Mouse (Mus musculus) limb, embryonic 15.5 days (tissue): ENCODE data around the gene Nlrp5. TPM values are rescaled to one million over a fixed set of nuclear protein-coding genes. Genes with fewer than 3 reads are reported as not detected.
"Not testable (repeated sequence)": the region's sequence is repeated elsewhere in the genome, so short reads cannot be mapped to it uniquely, and the experiment has no call there.

Experiments
- ATAC-seq: fragments of 200-750 bp; cut with Nextera tagmentation; 2 replicates; pipeline ENCODE4 v1.8.0; 2017; ENCODE audit warnings: low read depth, moderate TSS enrichment; ENCODE audit not compliant: insufficient number of reproducible peaks, low FRiP score, low TSS enrichment
- H3K27ac ChIP-seq: fragments of 300-500 bp; sonication (generic); 2 replicates; pipeline ENCODE4 v1.5.1; 2015; ENCODE audit warnings: moderate library complexity, mild to moderate bottlenecking, inconsistent platforms
- H3K27me3 ChIP-seq: fragments of 300-500 bp; sonication (generic); 2 replicates; pipeline ENCODE4 v1.6.1; 2015; ENCODE audit warnings: inconsistent platforms
- H3K36me3 ChIP-seq: fragments of 300-500 bp; sonication (generic); 2 replicates; pipeline ENCODE4 v1.6.1; 2015; ENCODE audit warnings: inconsistent platforms
- H3K4me1 ChIP-seq: fragments of 300-500 bp; sonication (generic); 2 replicates; pipeline ENCODE4 v1.6.1; 2015; ENCODE audit warnings: inconsistent platforms
- H3K4me2 ChIP-seq: fragments of 300-500 bp; sonication (generic); 2 replicates; pipeline ENCODE4 v1.6.1; 2015; ENCODE audit warnings: mild to moderate bottlenecking, inconsistent platforms
- H3K4me3 ChIP-seq: fragments of 300-500 bp; sonication (generic); 2 replicates; pipeline ENCODE4 v1.5.1; 2015; ENCODE audit warnings: mild to moderate bottlenecking, inconsistent platforms
- H3K9ac ChIP-seq: fragments of 300-500 bp; sonication (generic); 2 replicates; pipeline ENCODE4 v1.6.1; 2015; ENCODE audit warnings: inconsistent platforms
- H3K9me3 ChIP-seq: fragments of 300-500 bp; sonication (generic); 2 replicates; pipeline ENCODE4 v1.6.1; 2016; ENCODE audit warnings: inconsistent platforms
- WGBS: fragments of 180-500 bp; shearing (Covaris S2); methylation state at CpG from one replicate; pipeline ENCODE4 v1.1.7; 2015; 5-methylcytosine and 5-hydroxymethylcytosine counted together
- microRNA-seq: library from miRNA; unstranded; fragments of <30 nt; microRNA quantifications from one replicate; pipeline ENCODE4, GENCODE M21; 2016
- polyA plus RNA-seq: library from polyadenylated mRNA; unstranded; fragments of >200 nt; fragmentation: Nextera tagmentation; extraction: Ambion mirVana; gene quantifications from 2 replicates; pipeline ENCODE4 v1.2.1, GENCODE M21; 2015

Nlrp5 gene
- polyA plus RNA-seq: 0.08 and 0.09 TPM in 2 replicates

DNA sequence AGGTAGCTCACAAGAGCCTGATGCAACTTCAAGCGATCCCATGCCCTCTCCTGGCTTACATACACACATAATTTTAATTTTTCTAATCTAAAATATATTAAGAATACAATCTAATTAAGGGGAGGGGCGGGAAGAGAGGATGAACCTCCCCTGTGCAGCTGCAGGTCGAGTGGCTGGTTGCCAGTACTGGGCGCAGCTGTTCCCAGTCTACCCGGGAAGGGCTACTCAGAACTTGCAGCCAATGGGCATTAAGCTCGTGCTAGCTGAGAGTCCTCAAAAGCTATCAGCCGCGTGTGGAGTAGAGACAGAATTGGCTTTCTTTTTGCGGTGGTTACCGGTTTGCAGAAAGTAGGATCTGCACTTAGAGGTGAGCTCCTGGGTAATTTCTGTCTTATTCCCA, at the start of gene Nlrp5:
Gene Nlrp5, plus strand, starts transcription at position 301 of the 400 bp plus-strand sequence.
- no peak within 1 kb of the TSS for H3K4me2 ChIP-seq
- H3K4me3 ChIP-seq: no peak within 1 kb of the TSS
- H3K36me3 ChIP-seq: no peaks in the 10 kb centered on the region
- no peak within 1 kb of the TSS for H3K27ac ChIP-seq
- 75% methylated on average over 10 of the region's 10 CpGs for whole genome bisulfite sequencing
- H3K9ac ChIP-seq: no peak within 1 kb of the TSS
- H3K9me3 ChIP-seq: peaks cover 11% of the 10 kb centered on the region
- H3K27me3 ChIP-seq: no peaks in the 10 kb centered on the region
- no peaks in the 10 kb centered on the region for H3K4me1 ChIP-seq
- no peak for ATAC-seq

DNA sequence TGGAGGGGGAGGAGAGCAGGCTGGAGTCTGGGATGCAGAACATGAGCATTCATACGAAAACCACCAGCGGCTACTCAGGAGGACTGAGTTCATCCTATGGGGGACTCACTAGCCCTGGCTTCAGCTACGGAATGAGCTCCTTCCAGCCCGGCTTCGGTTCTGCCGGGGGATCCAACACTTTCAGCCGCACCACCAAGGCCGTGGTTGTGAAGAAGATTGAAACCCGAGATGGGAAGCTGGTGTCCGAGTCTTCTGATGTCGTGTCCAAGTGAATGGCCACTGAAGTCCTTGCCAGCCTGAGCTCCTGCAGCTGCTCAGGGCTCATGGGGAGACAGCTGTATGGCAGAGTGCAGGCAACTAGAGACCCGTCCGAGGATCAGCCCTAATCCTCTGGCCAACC, 27.4 kb upstream of the Nlrp5 start:
- not testable (repeated sequence) for H3K9me3 ChIP-seq, H3K27me3 ChIP-seq, H3K4me1 ChIP-seq, H3K36me3 ChIP-seq, H3K4me3 ChIP-seq, H3K27ac ChIP-seq, ATAC-seq, H3K4me2 ChIP-seq, H3K9ac ChIP-seq
- WGBS: 92% methylated on average over 13 of the region's 13 CpGs

DNA sequence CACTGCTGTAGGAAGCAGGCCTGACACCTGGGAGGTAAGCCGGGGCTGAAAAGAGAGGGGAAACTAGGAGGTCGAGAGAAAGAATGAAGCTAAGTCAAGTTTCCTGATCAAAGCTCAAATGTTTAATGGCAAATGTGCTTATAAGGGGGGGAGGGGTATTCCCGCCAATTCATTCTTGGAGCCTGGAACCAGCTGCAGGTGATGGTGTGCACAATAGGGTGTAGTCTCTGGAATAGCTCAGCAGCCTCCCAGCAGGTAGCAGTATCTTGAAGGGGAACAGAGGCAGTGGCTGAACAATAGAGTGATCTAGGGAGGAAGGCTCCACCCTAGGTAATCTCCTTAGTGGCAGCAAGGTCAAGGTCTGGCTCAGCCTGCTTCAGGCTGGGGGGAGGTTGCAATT, 84.5 kb downstream of the Nlrp5 start:
- 76% methylated on average over 3 of the region's 3 CpGs for WGBS
- H3K27ac ChIP-seq, H3K4me2 ChIP-seq, H3K4me1 ChIP-seq, ATAC-seq, H3K9ac ChIP-seq, H3K4me3 ChIP-seq, H3K27me3 ChIP-seq, H3K36me3 ChIP-seq: not testable (repeated sequence)
- H3K9me3 ChIP-seq: peaks cover 11% of the 10 kb centered on the region; the same call in 1 of the 2 replicates

DNA sequence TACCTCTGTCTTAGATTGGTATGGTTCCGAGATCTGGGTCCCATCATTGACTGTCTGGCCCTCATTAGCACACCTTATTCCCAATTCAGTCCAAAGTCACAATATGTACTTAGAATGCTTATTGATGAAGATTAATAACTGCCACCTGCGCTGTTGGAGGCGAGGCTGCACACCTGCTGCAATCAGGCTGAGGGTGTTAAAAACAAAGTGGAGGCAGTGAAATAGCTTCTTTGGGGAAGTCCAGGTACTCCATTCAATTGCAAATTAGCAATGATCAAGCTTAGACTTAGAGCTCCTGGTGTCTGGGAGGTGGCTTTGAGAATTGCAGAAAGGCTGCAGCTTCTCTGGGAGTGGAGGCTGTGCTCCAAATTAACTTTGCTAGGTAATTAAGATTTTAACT, 85.1 kb downstream of the Nlrp5 start:
- H3K4me3 ChIP-seq, H3K36me3 ChIP-seq, H3K4me2 ChIP-seq, H3K4me1 ChIP-seq, H3K9ac ChIP-seq, H3K27ac ChIP-seq, H3K27me3 ChIP-seq, ATAC-seq: not testable (repeated sequence)
- H3K9me3 ChIP-seq: peaks cover 10% of the 10 kb centered on the region; the same call in 1 of the 2 replicates
- WGBS: 69% methylated on average over 3 of the region's 3 CpGs

DNA sequence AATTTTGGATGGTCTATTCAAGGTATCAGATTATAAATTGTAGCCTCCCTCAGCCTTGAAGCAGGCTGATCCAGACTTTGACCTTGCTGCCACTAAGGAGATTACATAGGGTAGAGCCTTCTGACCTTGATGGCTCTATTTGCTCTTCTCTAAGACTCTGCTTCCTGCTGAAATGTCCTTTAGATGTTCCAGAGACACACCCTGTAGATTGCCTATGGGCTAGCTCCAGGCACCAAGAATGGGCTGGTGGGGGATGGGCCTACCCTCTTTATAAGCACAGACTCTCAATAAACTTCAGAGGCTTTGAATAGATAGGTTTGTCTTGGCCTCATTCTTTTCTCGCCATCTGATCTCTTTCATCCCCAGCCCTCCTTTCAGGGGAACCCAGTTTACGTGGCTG, 87.2 kb downstream of the Nlrp5 start:
- not testable (repeated sequence) for H3K4me3 ChIP-seq, H3K27me3 ChIP-seq, H3K9me3 ChIP-seq, H3K4me2 ChIP-seq, ATAC-seq, H3K9ac ChIP-seq, H3K4me1 ChIP-seq, H3K27ac ChIP-seq, H3K36me3 ChIP-seq
- 69% methylated on average over 2 of the region's 2 CpGs for WGBS

Small RNA genes within 50 kb of the gene (microRNA-seq; reads per million reads assigned to microRNA genes)
- gene Gm25196: not detected

Other genes with a start within 250 kb of the Nlrp5 start
- not detected in 2 replicates for gene Gm10662, start 241.4 kb upstream of the Nlrp5 start, polyA plus RNA-seq
- gene Vmn1r165, start 168.6 kb upstream of the Nlrp5 start, polyA plus RNA-seq: not detected in 2 replicates
- gene Vmn1r166, start 134.2 kb upstream of the Nlrp5 start, polyA plus RNA-seq: not detected in 2 replicates
- gene Gm6902, start 107.0 kb upstream of the Nlrp5 start, polyA plus RNA-seq: not detected in 2 replicates
- gene Nlrp4e, start 84.7 kb upstream of the Nlrp5 start, polyA plus RNA-seq: not detected in 2 replicates
- not detected in 2 replicates for gene Vmn1r167, start 121.3 kb downstream of the Nlrp5 start, polyA plus RNA-seq
- not detected in 2 replicates for gene Vmn1r168, start 153.8 kb downstream of the Nlrp5 start, polyA plus RNA-seq
- gene Vmn1r169, start 189.6 kb downstream of the Nlrp5 start, polyA plus RNA-seq: not detected in 2 replicates
- not detected in 2 replicates for gene Vmn1r170, start 220.3 kb downstream of the Nlrp5 start, polyA plus RNA-seq
- not detected in 2 replicates for gene Vmn1r171, start 244.8 kb downstream of the Nlrp5 start, polyA plus RNA-seq